Mouse (Mus musculus) lung, embryonic 16.5 days (tissue): ENCODE data around the gene Rbm6. TPM values are rescaled to one million over a fixed set of nuclear protein-coding genes. Genes with fewer than 3 reads are reported as not detected.

Source experiments
- ATAC-seq: fragments of 200-750 bp; cut with Nextera tagmentation; 2 replicates; pipeline ENCODE4 v1.8.0; 2017; ENCODE audit warnings: low read depth, mild to moderate bottlenecking, moderate library complexity
- H3K27ac ChIP-seq: fragments of 300-500 bp; sonication (generic); 2 replicates; pipeline ENCODE4 v1.5.1; 2014; ENCODE audit warnings: mild to moderate bottlenecking, control low read depth, low read length
- H3K27me3 ChIP-seq: fragments of 300-500 bp; sonication (generic); 2 replicates; pipeline ENCODE4 v1.6.1; 2014; ENCODE audit warnings: low read depth, low read length, mixed read lengths; ENCODE audit not compliant: control insufficient read depth, insufficient read depth
- H3K36me3 ChIP-seq: fragments of 300-500 bp; sonication (generic); 2 replicates; pipeline ENCODE4 v1.6.1; 2014; ENCODE audit warnings: low read length; ENCODE audit not compliant: control insufficient read depth, insufficient read depth
- H3K4me1 ChIP-seq: fragments of 300-500 bp; sonication (generic); replicated peaks from 2 replicates; pipeline ENCODE4 v1.6.1; 2014; ENCODE audit warnings: low read length, mixed read lengths; ENCODE audit not compliant: control insufficient read depth, insufficient read depth
- H3K4me2 ChIP-seq: fragments of 300-500 bp; sonication (generic); 2 replicates; pipeline ENCODE4 v1.6.1; 2014; ENCODE audit warnings: low read depth, low read length, control low read depth
- H3K4me3 ChIP-seq: fragments of 300-500 bp; sonication (generic); 2 replicates; pipeline ENCODE4 v1.5.1; 2014; ENCODE audit warnings: mild to moderate bottlenecking, low read length, control low read depth
- H3K9ac ChIP-seq: fragments of 300-500 bp; sonication (generic); 2 replicates; pipeline ENCODE4 v1.6.1; 2014; ENCODE audit warnings: low read length, control low read depth
- H3K9me3 ChIP-seq: fragments of 300-500 bp; sonication (generic); 2 replicates; pipeline ENCODE4 v1.6.1; 2016; ENCODE audit warnings: low read length; ENCODE audit not compliant: control insufficient read depth
- WGBS: fragments of 180-500 bp; shearing (Covaris S2); extraction: QIAGEN DNeasy Blood & Tissue Kit; methylation state at CpG from one replicate; pipeline ENCODE4 v1.1.7; 2014; 5-methylcytosine and 5-hydroxymethylcytosine counted together
- polyA plus RNA-seq: library from polyadenylated mRNA; unstranded; fragments of >200 nt; fragmentation: Nextera tagmentation; extraction: Ambion mirVana; gene quantifications from 2 replicates; pipeline ENCODE4 v1.2.1, GENCODE M21; 2015

The Rbm6 gene
- polyA plus RNA-seq, 1 experiment from 2014 or later, result 70.2 TPM

DNA sequence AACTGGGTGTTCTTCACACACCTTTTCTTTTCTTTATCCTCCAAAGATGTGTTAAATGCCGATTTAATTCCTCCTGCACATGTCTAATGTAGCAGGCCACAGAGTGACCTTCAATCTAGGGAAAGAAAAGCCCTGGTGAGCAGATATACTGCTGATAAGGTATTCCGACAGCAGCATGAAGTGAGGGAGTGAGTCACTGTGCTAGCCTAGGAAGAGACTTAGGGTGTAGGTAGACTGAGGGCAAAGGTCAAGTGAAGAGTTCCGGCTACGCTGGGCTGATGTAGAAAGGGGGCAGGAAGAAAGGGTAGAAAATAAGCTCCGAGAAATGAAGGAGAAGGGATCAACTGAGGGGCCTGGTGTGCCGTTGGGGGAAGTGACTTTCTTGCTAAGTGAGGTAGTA, 17.2 kb upstream of the Rbm6 start:
- Histone ChIP-seq H3K4me2 (no peak overlapping the region), H3K9me3 (no peaks in the 10 kb centered on the region), H3K27ac (peak overlapping the region; percentile 37; the same call in 1 of the 2 replicates), H3K27me3 (peaks cover 3% of the 10 kb centered on the region; the same call in 1 of the 2 replicates), H3K9ac (no peak overlapping the region), H3K36me3 (no peaks in the 10 kb centered on the region), H3K4me1 (peaks cover 14% of the 10 kb centered on the region), H3K4me3 (no peak overlapping the region)
- no peak for ATAC-seq
- 59% methylated on average over 6 of the region's 6 CpGs for WGBS

DNA sequence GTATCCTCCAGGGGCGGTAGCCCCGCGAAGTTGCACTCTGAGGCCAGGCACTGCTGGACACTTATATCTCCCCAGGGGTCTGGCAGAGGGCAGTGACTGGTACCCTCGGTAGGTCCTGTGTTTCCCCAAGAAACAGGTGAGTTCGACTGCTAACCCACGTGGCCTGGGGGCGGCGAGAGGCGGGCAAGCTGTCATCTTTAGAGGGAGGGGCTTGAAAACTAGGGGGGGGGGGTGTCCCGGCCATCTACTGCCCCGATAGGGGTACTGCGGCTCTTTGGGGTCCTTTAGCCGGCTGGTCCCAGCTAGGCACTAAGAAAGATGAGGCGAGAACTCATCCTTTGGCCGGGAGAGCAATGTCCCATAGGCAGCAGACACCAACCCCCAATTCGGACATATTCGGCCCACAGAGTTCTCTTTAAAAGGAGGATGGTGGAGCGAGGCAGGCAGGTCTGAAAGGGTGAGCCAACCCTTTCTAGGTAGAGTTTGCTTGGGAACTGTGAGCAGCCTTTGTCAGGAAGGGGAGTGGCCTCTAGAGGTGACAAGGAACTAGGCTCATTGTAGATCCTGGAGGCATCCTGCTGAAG, 15.3 kb upstream of the Rbm6 start:
- Histone ChIP-seq H3K4me3 (peak overlapping the region; percentile 88), H3K36me3 (no peaks in the 10 kb centered on the region), H3K9me3 (no peaks in the 10 kb centered on the region), H3K9ac (peak overlapping the region; percentile 88), H3K4me1 (peaks cover 14% of the 10 kb centered on the region), H3K27ac (peak overlapping the region; percentile 61), H3K4me2 (peak overlapping the region; percentile 93), H3K27me3 (peaks cover 3% of the 10 kb centered on the region; the same call in 1 of the 2 replicates)
- peak; percentile 65 for ATAC-seq
- WGBS, result under 1% methylated on average over 18 of the region's 18 CpGs

DNA sequence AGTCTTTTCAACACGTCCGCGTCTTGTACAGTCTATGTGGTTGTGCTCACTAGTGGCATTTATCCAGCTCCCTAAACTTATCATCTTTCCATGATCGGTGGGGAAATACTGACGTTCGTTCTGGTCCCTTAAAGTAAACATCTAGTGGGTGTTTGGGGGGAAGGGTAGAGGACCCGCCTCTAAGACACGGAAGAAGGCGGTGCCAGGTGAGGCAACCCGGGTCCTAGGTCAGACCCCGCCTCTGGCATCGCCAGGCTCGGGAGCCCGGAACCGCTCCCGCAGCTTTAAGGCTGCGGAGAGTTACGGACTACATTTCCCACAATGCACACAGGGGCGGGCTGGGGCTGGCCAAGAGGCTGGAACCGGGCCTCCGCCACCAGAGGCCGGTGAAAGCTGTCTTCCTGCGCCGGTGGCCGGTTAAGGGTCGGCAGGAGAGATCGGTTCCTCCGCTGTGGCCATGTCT, 14.8 kb upstream of the Rbm6 start, which contains the start of gene Mon1a:
Gene Mon1a, plus strand, starts transcription at position 348 of the 463 bp plus-strand sequence.
- Histone ChIP-seq H3K4me1 (peaks cover 14% of the 10 kb centered on the region), H3K9me3 (no peaks in the 10 kb centered on the region), H3K36me3 (no peaks in the 10 kb centered on the region), H3K27ac (peak within 1 kb of the TSS; percentile 61), H3K4me2 (peak within 1 kb of the TSS; percentile 93), H3K9ac (peak within 1 kb of the TSS; percentile 88), H3K4me3 (peak within 1 kb of the TSS; percentile 88), H3K27me3 (peaks cover 3% of the 10 kb centered on the region; the same call in 1 of the 2 replicates)
- WGBS, result under 1% methylated on average over 28 of the region's 28 CpGs
- peak; percentile 98 for ATAC-seq

DNA sequence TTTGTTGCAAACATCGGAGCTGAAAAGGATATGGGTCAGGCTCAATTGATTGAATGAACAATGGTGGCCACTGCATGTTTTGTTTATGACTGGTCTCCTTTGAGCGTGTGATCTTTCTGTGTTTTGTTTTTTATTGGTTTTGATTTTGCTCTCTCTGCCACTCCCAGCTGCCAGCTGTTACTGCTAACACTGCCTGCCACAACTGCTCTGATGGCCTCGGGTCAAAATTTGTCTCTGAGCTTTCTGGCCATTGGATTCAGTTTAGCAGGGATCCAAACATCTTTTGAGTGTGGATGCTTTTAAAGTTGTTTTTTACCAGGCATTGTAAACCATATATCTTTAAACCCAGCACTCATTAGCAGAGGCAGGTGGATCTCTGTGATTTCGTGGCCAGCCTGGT, 7.4 kb upstream of the Rbm6 start:
- Histone ChIP-seq H3K4me1 (no peaks in the 10 kb centered on the region), H3K27me3 (no peaks in the 10 kb centered on the region), H3K4me3 (no peak overlapping the region), H3K9ac (no peak overlapping the region), H3K4me2 (no peak overlapping the region), H3K36me3 (no peaks in the 10 kb centered on the region), H3K27ac (no peak overlapping the region), H3K9me3 (no peaks in the 10 kb centered on the region)
- no peak for ATAC-seq
- WGBS, result 62% methylated on average over 4 of the region's 4 CpGs

DNA sequence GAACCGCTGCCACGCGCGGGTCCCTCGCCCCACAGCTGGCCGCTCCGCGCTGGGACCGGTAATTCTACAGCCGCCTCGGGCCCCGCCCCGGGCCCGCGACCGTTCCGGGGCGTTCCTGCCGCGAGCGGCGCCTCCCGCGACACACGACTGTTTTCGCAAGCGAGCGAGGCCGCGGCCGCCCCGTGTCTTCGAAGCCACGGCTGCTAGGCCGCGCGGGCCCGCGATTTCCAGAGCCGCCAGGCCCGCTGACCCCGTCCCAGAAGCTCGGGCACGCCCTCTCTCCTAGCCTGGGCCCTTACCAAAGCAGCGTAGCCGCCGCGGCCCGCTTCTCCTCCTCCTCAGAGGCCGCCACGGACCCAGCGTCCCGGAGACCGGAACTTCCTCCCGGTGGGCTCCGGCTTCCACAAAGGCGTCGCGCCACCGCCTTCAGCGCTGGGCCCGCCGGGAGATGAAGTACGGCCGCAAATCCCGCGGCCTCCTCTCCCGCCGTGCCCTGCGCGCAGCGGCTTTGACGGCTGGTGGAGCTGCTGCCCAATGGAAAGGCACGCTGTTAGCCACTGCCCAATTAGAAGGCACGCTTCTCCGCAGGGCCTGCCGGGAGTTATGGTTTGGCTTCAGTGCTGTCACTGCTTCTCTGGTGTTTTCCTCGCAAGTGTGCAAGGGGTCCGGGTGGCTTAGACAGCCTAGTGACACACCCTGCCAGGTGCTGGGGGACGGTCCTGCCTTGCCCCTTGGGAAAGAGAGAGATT, 513 bp downstream of the Rbm6 start:
- ATAC-seq, result peak; percentile 100
- under 1% methylated on average over 77 of the region's 80 CpGs for WGBS
- Histone ChIP-seq H3K4me1 (peaks cover 9% of the 10 kb centered on the region), H3K27ac (peak overlapping the region; percentile 95), H3K9me3 (no peaks in the 10 kb centered on the region), H3K4me2 (peak overlapping the region; percentile 89), H3K4me3 (peak overlapping the region; percentile 69), H3K36me3 (0 out of 2 replicates have a peak, but pooled peaks cover 2% of the 10 kb centered on the region), H3K27me3 (no peaks in the 10 kb centered on the region), H3K9ac (peak overlapping the region; percentile 93)

DNA sequence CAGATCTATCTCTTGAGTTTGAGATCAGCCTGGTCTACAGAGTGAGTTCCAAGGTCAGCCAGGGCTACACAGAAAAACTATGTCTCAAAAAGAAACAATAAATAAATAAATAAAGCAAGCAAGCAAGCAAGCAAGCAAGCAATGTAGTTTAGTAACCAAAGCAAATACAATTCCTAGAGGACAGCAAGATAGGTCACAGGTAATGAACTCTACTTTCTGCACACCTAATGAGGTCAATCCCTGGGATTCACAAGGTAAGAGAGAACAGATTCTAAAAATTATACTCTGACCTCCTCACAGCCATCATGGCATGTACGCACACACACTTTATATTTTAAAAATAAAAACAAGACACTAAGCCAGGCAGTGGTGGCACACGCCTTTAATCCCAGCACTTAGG, 7.0 kb downstream of the Rbm6 start:
- H3K27me3 ChIP-seq, result no peaks in the 10 kb centered on the region
- H3K4me2 ChIP-seq, result no peak overlapping the region
- 93% methylated on average over 2 of the region's 2 CpGs for WGBS
- H3K9me3 ChIP-seq, result no peaks in the 10 kb centered on the region
- 0 out of 2 replicates have a peak, but pooled peaks cover 2% of the 10 kb centered on the region for H3K36me3 ChIP-seq
- no peak for ATAC-seq
- H3K4me1 ChIP-seq, result peaks cover under 1% of the 10 kb centered on the region
- H3K9ac ChIP-seq, result no peak overlapping the region
- no peak overlapping the region for H3K4me3 ChIP-seq
- no peak overlapping the region for H3K27ac ChIP-seq

DNA sequence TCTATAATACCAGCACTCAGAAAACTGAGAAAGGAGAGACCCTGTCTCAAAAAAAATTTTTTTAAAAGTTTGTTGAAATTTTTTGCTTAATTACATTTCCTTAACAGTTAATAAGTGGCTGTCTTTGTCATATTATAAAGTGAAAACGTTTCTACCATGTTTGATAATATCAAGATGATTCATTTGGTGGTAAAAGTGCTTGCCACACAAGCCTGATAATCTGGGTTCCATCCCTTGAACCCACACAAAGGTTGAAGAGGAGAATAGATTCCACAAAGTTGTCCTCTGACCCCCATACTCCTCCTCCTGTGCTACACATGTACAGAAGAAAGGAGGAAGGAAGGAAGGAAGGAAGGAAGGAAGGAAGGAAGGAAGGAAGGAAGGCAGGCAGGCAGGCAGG, 8.5 kb downstream of the Rbm6 start:
- H3K27me3 ChIP-seq, result no peaks in the 10 kb centered on the region
- H3K4me3 ChIP-seq, result no peak overlapping the region
- H3K36me3 ChIP-seq, result 0 out of 2 replicates have a peak, but pooled peaks cover 2% of the 10 kb centered on the region
- no peak overlapping the region for H3K27ac ChIP-seq
- no peak for ATAC-seq
- 31% methylated on average over 1 of the region's 1 CpGs for WGBS
- H3K4me2 ChIP-seq, result no peak overlapping the region
- no peak overlapping the region for H3K9ac ChIP-seq
- H3K4me1 ChIP-seq, result no peaks in the 10 kb centered on the region
- no peaks in the 10 kb centered on the region for H3K9me3 ChIP-seq

DNA sequence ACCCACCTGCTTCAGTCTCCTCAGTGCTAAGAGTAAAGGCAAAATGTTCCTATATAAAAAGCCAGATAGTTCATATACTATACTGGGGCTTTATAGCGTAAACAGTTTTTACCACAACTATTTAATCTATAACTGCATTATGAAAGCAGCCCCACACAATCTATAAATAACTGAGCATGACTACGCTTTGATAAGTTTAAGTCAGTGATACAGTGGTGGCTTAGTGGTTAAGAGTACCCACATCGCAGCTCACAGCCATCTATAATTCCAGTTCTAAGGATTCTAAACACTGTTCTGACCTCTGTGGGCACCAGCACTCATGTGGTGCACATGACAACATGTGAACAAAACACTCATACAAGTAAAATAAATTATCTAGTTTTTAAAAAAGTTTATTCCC, 14.7 kb downstream of the Rbm6 start:
- peaks cover 6% of the 10 kb centered on the region for H3K36me3 ChIP-seq
- no peak overlapping the region for H3K4me2 ChIP-seq
- WGBS, result 94% methylated on average over 3 of the region's 3 CpGs
- no peaks in the 10 kb centered on the region for H3K27me3 ChIP-seq
- no peak overlapping the region for H3K27ac ChIP-seq
- H3K9ac ChIP-seq, result no peak overlapping the region
- H3K9me3 ChIP-seq, result no peaks in the 10 kb centered on the region
- H3K4me1 ChIP-seq, result no peaks in the 10 kb centered on the region
- ATAC-seq, result no peak
- H3K4me3 ChIP-seq, result no peak overlapping the region

DNA sequence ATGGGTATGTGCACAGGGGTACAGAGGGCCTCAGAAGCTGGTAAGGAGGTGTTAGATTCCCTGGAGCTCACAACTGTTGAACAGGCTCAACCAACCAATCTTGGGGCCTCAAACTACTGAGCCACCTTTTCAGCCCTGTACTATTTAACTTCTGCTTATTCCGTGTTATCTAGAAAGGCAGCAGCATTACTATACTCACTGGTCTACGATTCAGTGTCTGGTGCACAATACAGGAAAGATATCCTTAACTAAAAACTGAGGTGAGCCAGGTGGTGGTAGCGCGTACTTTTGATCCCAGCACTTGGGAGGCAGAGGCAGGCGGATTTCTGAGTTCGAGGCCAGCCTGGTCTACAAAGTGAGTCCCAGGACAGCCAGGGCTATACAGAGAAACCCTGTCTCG, 24.1 kb downstream of the Rbm6 start:
- H3K36me3 ChIP-seq, result peaks cover 27% of the 10 kb centered on the region
- no peaks in the 10 kb centered on the region for H3K9me3 ChIP-seq

More for the DNA sequence above, 24.1 kb downstream of the Rbm6 start:
- Histone ChIP-seq H3K4me2 (no peak overlapping the region), H3K4me1 (no peaks in the 10 kb centered on the region), H3K27me3 (no peaks in the 10 kb centered on the region), H3K4me3 (no peak overlapping the region), H3K9ac (no peak overlapping the region), H3K27ac (no peak overlapping the region)
- no peak for ATAC-seq
- 95% methylated on average over 7 of the region's 7 CpGs for WGBS
